Mouse (Mus musculus): Measurements from ENCODE around the gene Cacna1a. TPM values are rescaled to one million over a fixed set of nuclear protein-coding genes. Genes with fewer than 3 reads are reported as not detected.

The Cacna1a gene
- polyA plus RNA-seq (2015; fragmentation: Nextera tagmentation; extraction: Ambion mirVana): 6.7 and 8.0 TPM in 2 replicates

- ATAC-seq (ENCODE audit: insufficient number of reproducible peaks, low FRiP score, low TSS enrichment, low read depth): no peak
- no peaks in the 10 kb centered on the region for H3K9me3 ChIP-seq (replicated peaks)
- no peak within 1 kb of the TSS for H3K27ac ChIP-seq (replicated peaks)
- H3K27me3 ChIP-seq: no peaks in the 10 kb centered on the region
- WGBS: 60% methylated on average over 3 of the region's 3 CpGs
- H3K36me3 ChIP-seq: no peaks in the 10 kb centered on the region
- no peak within 1 kb of the TSS for H3K4me2 ChIP-seq (replicated peaks)
- no peak within 1 kb of the TSS for H3K4me3 ChIP-seq (replicated peaks)
- H3K9ac ChIP-seq: no peak within 1 kb of the TSS
- H3K4me1 ChIP-seq: peaks cover 7% of the 10 kb centered on the region; the same call in 1 of the 2 replicates
Measured at GRCm38 (mm10) chr8:84388275-84388674, at the start of gene Cacna1a. Gene Cacna1a (plus strand): TSS chr8:84388440.

- Histone ChIP-seq H3K9ac (no peak overlapping the region), H3K36me3 (no peaks in the 10 kb centered on the region), H3K9me3 (replicated peaks) (no peaks in the 10 kb centered on the region), H3K4me2 (replicated peaks) (0 out of 2 replicates have a peak overlapping the region, but pooled peaks have one; percentile 8), H3K27me3 (peaks cover 41% of the 10 kb centered on the region), H3K4me1 (peaks cover 4% of the 10 kb centered on the region; the same call in 1 of the 2 replicates), H3K4me3 (replicated peaks) (no peak overlapping the region), H3K27ac (replicated peaks) (no peak overlapping the region)
- WGBS: 11% methylated on average over 17 of the region's 17 CpGs
- ATAC-seq (ENCODE audit: insufficient number of reproducible peaks, low FRiP score, low TSS enrichment, low read depth): no peak
Measured at GRCm38 (mm10) chr8:84338493-84338892, 49.7 kb upstream of the Cacna1a start.

GRCm38 (mm10) chr8:84339320-84339719, 48.9 kb upstream of the Cacna1a start:
- Histone ChIP-seq H3K4me1 (peaks cover 4% of the 10 kb centered on the region; the same call in 1 of the 2 replicates), H3K9ac (no peak overlapping the region), H3K9me3 (replicated peaks) (no peaks in the 10 kb centered on the region), H3K4me3 (replicated peaks) (no peak overlapping the region), H3K27ac (replicated peaks) (no peak overlapping the region), H3K27me3 (peaks cover 41% of the 10 kb centered on the region), H3K4me2 (replicated peaks) (no peak overlapping the region), H3K36me3 (no peaks in the 10 kb centered on the region)
- WGBS: 4% methylated on average over 7 of the region's 7 CpGs
- no peak for ATAC-seq (ENCODE audit: insufficient number of reproducible peaks, low FRiP score, low TSS enrichment, low read depth)

GRCm38 (mm10) chr8:84339867-84340266, 48.4 kb upstream of the Cacna1a start:
- no peak overlapping the region for H3K4me3 ChIP-seq (replicated peaks)
- H3K4me1 ChIP-seq: peaks cover 4% of the 10 kb centered on the region; the same call in 1 of the 2 replicates
- no peaks in the 10 kb centered on the region for H3K36me3 ChIP-seq
- H3K27ac ChIP-seq (replicated peaks): no peak overlapping the region
- peaks cover 41% of the 10 kb centered on the region for H3K27me3 ChIP-seq
- H3K4me2 ChIP-seq (replicated peaks): no peak overlapping the region
- H3K9me3 ChIP-seq (replicated peaks): no peaks in the 10 kb centered on the region
- 35% methylated on average over 4 of the region's 4 CpGs for WGBS
- H3K9ac ChIP-seq: no peak overlapping the region
- ATAC-seq (ENCODE audit: insufficient number of reproducible peaks, low FRiP score, low TSS enrichment, low read depth): no peak

- Histone ChIP-seq H3K27ac (replicated peaks) (no peak overlapping the region), H3K9me3 (replicated peaks) (no peaks in the 10 kb centered on the region), H3K9ac (no peak overlapping the region), H3K4me3 (replicated peaks) (no peak overlapping the region), H3K4me2 (replicated peaks) (no peak overlapping the region), H3K36me3 (no peaks in the 10 kb centered on the region), H3K27me3 (peaks cover 41% of the 10 kb centered on the region), H3K4me1 (peaks cover 4% of the 10 kb centered on the region; the same call in 1 of the 2 replicates)
- ATAC-seq (ENCODE audit: insufficient number of reproducible peaks, low FRiP score, low TSS enrichment, low read depth): no peak
- 7% methylated on average over 2 of the region's 2 CpGs for WGBS
Measured at GRCm38 (mm10) chr8:84340671-84341070, 47.6 kb upstream of the Cacna1a start.

- no peaks in the 10 kb centered on the region for H3K4me1 ChIP-seq
Measured at GRCm38 (mm10) chr8:84345493-84345892, 42.7 kb upstream of the Cacna1a start.

GRCm38 (mm10) chr8:84346421-84346820, 41.8 kb upstream of the Cacna1a start:
- ATAC-seq (ENCODE audit: insufficient number of reproducible peaks, low FRiP score, low TSS enrichment, low read depth): no peak
- 30% methylated on average over 4 of the region's 4 CpGs for WGBS
- H3K4me2 ChIP-seq (replicated peaks): no peak overlapping the region
- H3K27ac ChIP-seq (replicated peaks): no peak overlapping the region
- H3K4me3 ChIP-seq (replicated peaks): no peak overlapping the region
- H3K36me3 ChIP-seq: no peaks in the 10 kb centered on the region
- no peaks in the 10 kb centered on the region for H3K9me3 ChIP-seq (replicated peaks)
- H3K9ac ChIP-seq: no peak overlapping the region
- H3K4me1 ChIP-seq: no peaks in the 10 kb centered on the region
- peaks cover 20% of the 10 kb centered on the region; the same call in 1 of the 2 replicates for H3K27me3 ChIP-seq

More at GRCm38 (mm10) chr8:84345493-84345892, 42.7 kb upstream of the Cacna1a start:
- no peak overlapping the region for H3K9ac ChIP-seq
- 77% methylated on average over 7 of the region's 7 CpGs for WGBS
- peaks cover 15% of the 10 kb centered on the region; the same call in 1 of the 2 replicates for H3K27me3 ChIP-seq
- H3K4me3 ChIP-seq (replicated peaks): no peak overlapping the region
- no peaks in the 10 kb centered on the region for H3K36me3 ChIP-seq
- no peaks in the 10 kb centered on the region for H3K9me3 ChIP-seq (replicated peaks)
- ATAC-seq (ENCODE audit: insufficient number of reproducible peaks, low FRiP score, low TSS enrichment, low read depth): no peak
- no peak overlapping the region for H3K27ac ChIP-seq (replicated peaks)
- H3K4me2 ChIP-seq (replicated peaks): no peak overlapping the region

GRCm38 (mm10) chr8:84349526-84349925, 38.7 kb upstream of the Cacna1a start:
- no peak overlapping the region for H3K4me3 ChIP-seq (replicated peaks)
- no peak overlapping the region for H3K4me2 ChIP-seq (replicated peaks)
- no peaks in the 10 kb centered on the region for H3K36me3 ChIP-seq
- WGBS: 71% methylated on average over 1 of the region's 1 CpGs
- peaks cover 16% of the 10 kb centered on the region; the same call in 1 of the 2 replicates for H3K27me3 ChIP-seq
- no peak for ATAC-seq (ENCODE audit: insufficient number of reproducible peaks, low FRiP score, low TSS enrichment, low read depth)
- no peak overlapping the region for H3K27ac ChIP-seq (replicated peaks)
- no peaks in the 10 kb centered on the region for H3K9me3 ChIP-seq (replicated peaks)
- H3K4me1 ChIP-seq: no peaks in the 10 kb centered on the region
- H3K9ac ChIP-seq: no peak overlapping the region

- no peak overlapping the region for H3K27ac ChIP-seq (replicated peaks)
- no peaks in the 10 kb centered on the region for H3K36me3 ChIP-seq
- no peak overlapping the region for H3K9ac ChIP-seq
- H3K27me3 ChIP-seq: peaks cover 16% of the 10 kb centered on the region; the same call in 1 of the 2 replicates
- no peaks in the 10 kb centered on the region for H3K9me3 ChIP-seq (replicated peaks)
- no peak for ATAC-seq (ENCODE audit: insufficient number of reproducible peaks, low FRiP score, low TSS enrichment, low read depth)
- H3K4me3 ChIP-seq (replicated peaks): no peak overlapping the region
- H3K4me2 ChIP-seq (replicated peaks): no peak overlapping the region
- 67% methylated on average over 4 of the region's 4 CpGs for WGBS
- no peaks in the 10 kb centered on the region for H3K4me1 ChIP-seq
Measured at GRCm38 (mm10) chr8:84350960-84351359, 37.3 kb upstream of the Cacna1a start.

GRCm38 (mm10) chr8:84356482-84356881, 31.8 kb upstream of the Cacna1a start:
- no peak for ATAC-seq (ENCODE audit: insufficient number of reproducible peaks, low FRiP score, low TSS enrichment, low read depth)
- no peaks in the 10 kb centered on the region for H3K4me1 ChIP-seq
- H3K9me3 ChIP-seq (replicated peaks): no peaks in the 10 kb centered on the region
- H3K27me3 ChIP-seq: peaks cover 19% of the 10 kb centered on the region; the same call in 1 of the 2 replicates
- no peak overlapping the region for H3K9ac ChIP-seq
- no peak overlapping the region for H3K27ac ChIP-seq (replicated peaks)
- H3K4me3 ChIP-seq (replicated peaks): no peak overlapping the region
- WGBS: 69% methylated on average over 11 of the region's 11 CpGs
- H3K36me3 ChIP-seq: no peaks in the 10 kb centered on the region
- no peak overlapping the region for H3K4me2 ChIP-seq (replicated peaks)

GRCm38 (mm10) chr8:84357631-84358371, 30.4 kb upstream of the Cacna1a start:
- Histone ChIP-seq H3K27me3 (peaks cover 29% of the 10 kb centered on the region), H3K9me3 (replicated peaks) (no peaks in the 10 kb centered on the region), H3K27ac (replicated peaks) (no peak overlapping the region), H3K4me2 (replicated peaks) (no peak overlapping the region), H3K4me1 (no peaks in the 10 kb centered on the region), H3K36me3 (no peaks in the 10 kb centered on the region), H3K9ac (no peak overlapping the region), H3K4me3 (replicated peaks) (no peak overlapping the region)
- ATAC-seq (ENCODE audit: insufficient number of reproducible peaks, low FRiP score, low TSS enrichment, low read depth): peak; percentile 66
- WGBS: 25% methylated on average over 20 of the region's 20 CpGs
